Mouse (Mus musculus) intestine, embryonic 16.5 days (tissue): ENCODE results near the gene Slc24a4. TPM values are rescaled to one million over a fixed set of nuclear protein-coding genes. Genes with fewer than 3 reads are reported as not detected.

ENCODE experiments used
- ATAC-seq: fragments of 200-750 bp; cut with Nextera tagmentation; 2 replicates; pipeline ENCODE4 v1.8.0; 2017; ENCODE audit warnings: moderate TSS enrichment, moderate library complexity
- H3K27ac ChIP-seq: fragments of 300-500 bp; sonication (generic); 2 replicates; pipeline ENCODE4 v1.5.1; 2014; ENCODE audit warnings: mild to moderate bottlenecking, low read length
- H3K27me3 ChIP-seq: fragments of 300-500 bp; sonication (generic); replicated peaks from 2 replicates; pipeline ENCODE4 v1.6.1; 2014; ENCODE audit warnings: low read length, control low read depth, mixed read lengths; ENCODE audit not compliant: control insufficient read depth, insufficient read depth
- H3K36me3 ChIP-seq: fragments of 300-500 bp; sonication (generic); 2 replicates; pipeline ENCODE4 v1.6.1; 2014; ENCODE audit warnings: low read length, control low read depth; ENCODE audit not compliant: control insufficient read depth, insufficient read depth
- H3K4me1 ChIP-seq: fragments of 300-500 bp; sonication (generic); 2 replicates; pipeline ENCODE4 v1.6.1; 2014; ENCODE audit warnings: low read length, control low read depth, mixed read lengths; ENCODE audit not compliant: control insufficient read depth, insufficient read depth
- H3K4me2 ChIP-seq: fragments of 300-500 bp; sonication (generic); 2 replicates; pipeline ENCODE4 v1.6.1; 2014; ENCODE audit warnings: low read depth, low read length, control low read depth
- H3K4me3 ChIP-seq: fragments of 300-500 bp; sonication (generic); 2 replicates; pipeline ENCODE4 v1.5.1; 2014; ENCODE audit warnings: mild to moderate bottlenecking, low read length
- H3K9ac ChIP-seq: fragments of 300-500 bp; sonication (generic); 2 replicates; pipeline ENCODE4 v1.6.1; 2014; ENCODE audit warnings: low read depth, low read length
- H3K9me3 ChIP-seq: fragments of 300-500 bp; sonication (generic); 2 replicates; pipeline ENCODE4 v1.6.1; 2016; ENCODE audit warnings: low read length, control low read depth; ENCODE audit not compliant: control insufficient read depth
- WGBS: fragments of 180-500 bp; shearing (Covaris S2); extraction: QIAGEN DNeasy Blood & Tissue Kit; methylation state at CpG from one replicate; pipeline ENCODE4 v1.1.7; 2014; 5-methylcytosine and 5-hydroxymethylcytosine counted together
- polyA plus RNA-seq: library from polyadenylated mRNA; unstranded; fragments of >200 nt; fragmentation: Nextera tagmentation; extraction: Ambion mirVana; gene quantifications from 2 replicates; pipeline ENCODE4 v1.2.1, GENCODE M21; 2015

Gene Slc24a4
- polyA plus RNA-seq, 1 experiment from 2014 or later: 0.75 TPM

- H3K9me3 ChIP-seq: no peaks in the 10 kb centered on the region
- no peaks in the 10 kb centered on the region for H3K36me3 ChIP-seq
- no peak for ATAC-seq
- no peak overlapping the region; the same call in 1 of the 2 replicates for H3K27ac ChIP-seq
- H3K27me3 ChIP-seq: no peaks in the 10 kb centered on the region
- no peak overlapping the region for H3K9ac ChIP-seq
- 68% methylated on average over 6 of the region's 6 CpGs for WGBS
- peak overlapping the region; percentile 86 for H3K4me2 ChIP-seq
- peaks cover 58% of the 10 kb centered on the region for H3K4me1 ChIP-seq
- H3K4me3 ChIP-seq: no peak overlapping the region
These were observed 156.8 kb downstream of the Slc24a4 start for GRCm38 (mm10) chr12:102285318-102285717.

- peaks cover 58% of the 10 kb centered on the region for H3K4me1 ChIP-seq
- H3K9ac ChIP-seq: no peak overlapping the region
- WGBS: 71% methylated on average over 5 of the region's 5 CpGs
- no peaks in the 10 kb centered on the region for H3K27me3 ChIP-seq
- no peak overlapping the region for H3K27ac ChIP-seq
- H3K36me3 ChIP-seq: no peaks in the 10 kb centered on the region
- H3K9me3 ChIP-seq: no peaks in the 10 kb centered on the region
- H3K4me2 ChIP-seq: no peak overlapping the region
- H3K4me3 ChIP-seq: no peak overlapping the region
- no peak for ATAC-seq
These were observed 157.2 kb downstream of the Slc24a4 start for GRCm38 (mm10) chr12:102285779-102286178.

GRCm38 (mm10) chr12:102286681-102287414 lies 158.3 kb downstream of the Slc24a4 start:
- no peak for ATAC-seq
- H3K9me3 ChIP-seq: no peaks in the 10 kb centered on the region
- H3K36me3 ChIP-seq: no peaks in the 10 kb centered on the region
- H3K4me2 ChIP-seq: no peak overlapping the region
- H3K27ac ChIP-seq: peak overlapping the region; percentile 64
- no peaks in the 10 kb centered on the region for H3K27me3 ChIP-seq
- WGBS: 46% methylated on average over 10 of the region's 10 CpGs
- H3K4me1 ChIP-seq: peaks cover 65% of the 10 kb centered on the region
- no peak overlapping the region for H3K4me3 ChIP-seq
- H3K9ac ChIP-seq: peak overlapping the region; percentile 25; the same call in 1 of the 2 replicates

GRCm38 (mm10) chr12:102287904-102288602 lies 159.5 kb downstream of the Slc24a4 start:
- H3K4me1 ChIP-seq: peaks cover 66% of the 10 kb centered on the region
- no peaks in the 10 kb centered on the region for H3K27me3 ChIP-seq
- 47% methylated on average over 6 of the region's 6 CpGs for WGBS
- no peak overlapping the region for H3K4me2 ChIP-seq
- no peaks in the 10 kb centered on the region for H3K9me3 ChIP-seq
- H3K9ac ChIP-seq: 0 out of 2 replicates have a peak overlapping the region, but pooled peaks have one; percentile 12
- ATAC-seq: no peak
- H3K4me3 ChIP-seq: no peak overlapping the region
- no peaks in the 10 kb centered on the region for H3K36me3 ChIP-seq
- H3K27ac ChIP-seq: peak overlapping the region; percentile 64; the same call in 1 of the 2 replicates

GRCm38 (mm10) chr12:102288846-102289245 lies 160.3 kb downstream of the Slc24a4 start:
- H3K27me3 ChIP-seq: no peaks in the 10 kb centered on the region
- peaks cover 63% of the 10 kb centered on the region for H3K4me1 ChIP-seq
- no peak overlapping the region for H3K4me3 ChIP-seq

GRCm38 (mm10) chr12:102289568-102289967 lies 161.0 kb downstream of the Slc24a4 start:
- Histone ChIP-seq H3K27ac (no peak overlapping the region), H3K27me3 (no peaks in the 10 kb centered on the region), H3K4me2 (no peak overlapping the region), H3K4me3 (no peak overlapping the region), H3K9ac (no peak overlapping the region), H3K36me3 (no peaks in the 10 kb centered on the region), H3K4me1 (peaks cover 57% of the 10 kb centered on the region), H3K9me3 (no peaks in the 10 kb centered on the region)
- no peak for ATAC-seq
- 92% methylated on average over 1 of the region's 1 CpGs for WGBS

More at GRCm38 (mm10) chr12:102288846-102289245, 160.3 kb downstream of the Slc24a4 start:
- no peak overlapping the region for H3K4me2 ChIP-seq
- H3K9ac ChIP-seq: no peak overlapping the region
- H3K9me3 ChIP-seq: no peaks in the 10 kb centered on the region
- no peak for ATAC-seq
- H3K36me3 ChIP-seq: no peaks in the 10 kb centered on the region
- 29% methylated on average over 2 of the region's 2 CpGs for WGBS
- 0 out of 2 replicates have a peak overlapping the region, but pooled peaks have one; percentile 34 for H3K27ac ChIP-seq

- Histone ChIP-seq H3K27ac (no peak overlapping the region), H3K27me3 (no peaks in the 10 kb centered on the region), H3K9ac (no peak overlapping the region), H3K36me3 (no peaks in the 10 kb centered on the region), H3K4me1 (peaks cover 51% of the 10 kb centered on the region), H3K4me3 (no peak overlapping the region), H3K4me2 (no peak overlapping the region), H3K9me3 (no peaks in the 10 kb centered on the region)
- ATAC-seq: no peak
- 93% methylated on average over 2 of the region's 2 CpGs for WGBS
These were observed 162.1 kb downstream of the Slc24a4 start for GRCm38 (mm10) chr12:102290662-102291061.

- no peak overlapping the region for H3K27ac ChIP-seq
- peaks cover 41% of the 10 kb centered on the region for H3K4me1 ChIP-seq
- WGBS: 24% methylated on average over 6 of the region's 6 CpGs
- H3K36me3 ChIP-seq: no peaks in the 10 kb centered on the region
- H3K4me3 ChIP-seq: no peak overlapping the region
- ATAC-seq: no peak
- H3K4me2 ChIP-seq: no peak overlapping the region
- no peak overlapping the region for H3K9ac ChIP-seq
- no peaks in the 10 kb centered on the region for H3K27me3 ChIP-seq
- no peaks in the 10 kb centered on the region for H3K9me3 ChIP-seq
These were observed 163.2 kb downstream of the Slc24a4 start for GRCm38 (mm10) chr12:102291686-102292085.

GRCm38 (mm10) chr12:102292501-102293215 lies 164.1 kb downstream of the Slc24a4 start:
- Histone ChIP-seq H3K27ac (no peak overlapping the region), H3K4me3 (no peak overlapping the region)
- WGBS: 75% methylated on average over 7 of the region's 7 CpGs

More at GRCm38 (mm10) chr12:102292501-102293215, 164.1 kb downstream of the Slc24a4 start:
- Histone ChIP-seq H3K9ac (no peak overlapping the region), H3K36me3 (no peaks in the 10 kb centered on the region), H3K4me2 (no peak overlapping the region), H3K9me3 (no peaks in the 10 kb centered on the region), H3K27me3 (no peaks in the 10 kb centered on the region), H3K4me1 (peaks cover 35% of the 10 kb centered on the region)
- ATAC-seq: no peak
